Mouse (Mus musculus) lung, embryonic 14.5 days (tissue): ENCODE data around the gene Mab21l3. TPM values are rescaled to one million over a fixed set of nuclear protein-coding genes. Genes with fewer than 3 reads are reported as not detected.
A peak's percentile ranks its signal among the peaks of the same experiment; 100 is the strongest.

Experiments used
- ATAC-seq: fragments of 200-750 bp; cut with Nextera tagmentation; 2 replicates; pipeline ENCODE4 v1.8.0; 2017; ENCODE audit warnings: mild to moderate bottlenecking, moderate TSS enrichment, moderate library complexity; ENCODE audit not compliant: insufficient read depth
- DNase-seq: peaks from one replicate; pipeline ENCODE4 v3.0.0-alpha.2; 2015
- H3K27ac ChIP-seq: fragments of 300-500 bp; sonication (generic); 2 replicates; pipeline ENCODE4 v1.5.1; 2014; ENCODE audit warnings: low read depth, mild to moderate bottlenecking, moderate library complexity
- H3K27me3 ChIP-seq: fragments of 300-500 bp; sonication (generic); 2 replicates; pipeline ENCODE4 v1.6.1; 2014; ENCODE audit warnings: low read length, control low read depth; ENCODE audit not compliant: insufficient read depth
- H3K36me3 ChIP-seq: fragments of 300-500 bp; sonication (generic); 2 replicates; pipeline ENCODE4 v1.6.1; 2014; ENCODE audit warnings: control low read depth; ENCODE audit not compliant: insufficient read depth
- H3K4me1 ChIP-seq: fragments of 300-500 bp; sonication (generic); 2 replicates; pipeline ENCODE4 v1.6.1; 2014; ENCODE audit warnings: antibody characterized with exemption, control low read depth; ENCODE audit not compliant: insufficient read depth
- H3K4me2 ChIP-seq: fragments of 300-500 bp; sonication (generic); 2 replicates; pipeline ENCODE4 v1.6.1; 2014; ENCODE audit warnings: mild to moderate bottlenecking
- H3K4me3 ChIP-seq: fragments of 300-500 bp; sonication (generic); 2 replicates; pipeline ENCODE4 v1.5.1; 2014; ENCODE audit warnings: low read depth, low read length
- H3K9ac ChIP-seq: fragments of 300-500 bp; sonication (generic); 2 replicates; pipeline ENCODE4 v1.6.1; 2014
- H3K9me3 ChIP-seq: fragments of 300-500 bp; sonication (generic); 2 replicates; pipeline ENCODE4 v1.6.1; 2016; ENCODE audit warnings: low read depth, low read length, control low read depth
- CTCF ChIP-seq: IDR thresholded peaks from 2 replicates; pipeline ENCODE4 v1.5.1; 2016; ENCODE audit warnings: antibody characterized with exemption, low read depth
- WGBS: fragments of 180-500 bp; shearing (Covaris S2); extraction: QIAGEN DNeasy Blood & Tissue Kit; methylation state at CpG from one replicate; pipeline ENCODE4 v1.1.7; 2014; 5-methylcytosine and 5-hydroxymethylcytosine counted together
- polyA plus RNA-seq: library from polyadenylated mRNA; unstranded; fragments of >200 nt; fragmentation: Nextera tagmentation; extraction: Ambion mirVana; gene quantifications from 2 replicates; pipeline ENCODE4 v1.2.1, GENCODE M21; 2014

Mab21l3 gene
- polyA plus RNA-seq, 1 experiment from 2014 or later, result 0.12 TPM

DNA sequence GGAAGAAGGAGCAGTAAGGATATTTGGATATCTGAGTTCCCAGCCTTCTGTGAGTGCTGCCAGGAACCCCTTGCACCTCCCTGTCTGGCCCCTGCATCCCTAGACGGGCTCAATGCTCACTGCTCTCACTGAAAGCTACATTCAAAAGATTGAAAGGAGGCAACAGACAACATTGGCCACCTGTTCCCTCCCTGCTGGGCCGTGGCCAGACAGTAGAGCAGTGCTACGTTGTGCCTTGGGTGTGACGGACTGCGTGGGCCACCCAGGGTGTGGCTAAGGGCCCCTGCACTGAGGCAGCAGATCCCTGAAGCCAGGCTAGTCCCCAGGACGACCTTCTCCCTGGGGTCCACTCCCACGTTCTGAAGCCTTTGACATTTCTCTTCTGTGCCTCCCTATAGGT is 52.5 kb downstream of the Mab21l3 start:
- no peak overlapping the region for H3K4me2 ChIP-seq
- no peaks in the 10 kb centered on the region for H3K9me3 ChIP-seq
- H3K27me3 ChIP-seq, result no peaks in the 10 kb centered on the region
- no peak overlapping the region for H3K4me3 ChIP-seq
- H3K36me3 ChIP-seq, result no peaks in the 10 kb centered on the region
- peaks cover 33% of the 10 kb centered on the region for H3K4me1 ChIP-seq
- H3K27ac ChIP-seq, result no peak overlapping the region
- TF ChIP-seq CTCF, result no peak
- H3K9ac ChIP-seq, result no peak overlapping the region
- WGBS, result 18% methylated on average over 7 of the region's 7 CpGs
- DNase-seq (no peak), ATAC-seq (peak; percentile 22; the same call in 1 of the 2 replicates)

DNA sequence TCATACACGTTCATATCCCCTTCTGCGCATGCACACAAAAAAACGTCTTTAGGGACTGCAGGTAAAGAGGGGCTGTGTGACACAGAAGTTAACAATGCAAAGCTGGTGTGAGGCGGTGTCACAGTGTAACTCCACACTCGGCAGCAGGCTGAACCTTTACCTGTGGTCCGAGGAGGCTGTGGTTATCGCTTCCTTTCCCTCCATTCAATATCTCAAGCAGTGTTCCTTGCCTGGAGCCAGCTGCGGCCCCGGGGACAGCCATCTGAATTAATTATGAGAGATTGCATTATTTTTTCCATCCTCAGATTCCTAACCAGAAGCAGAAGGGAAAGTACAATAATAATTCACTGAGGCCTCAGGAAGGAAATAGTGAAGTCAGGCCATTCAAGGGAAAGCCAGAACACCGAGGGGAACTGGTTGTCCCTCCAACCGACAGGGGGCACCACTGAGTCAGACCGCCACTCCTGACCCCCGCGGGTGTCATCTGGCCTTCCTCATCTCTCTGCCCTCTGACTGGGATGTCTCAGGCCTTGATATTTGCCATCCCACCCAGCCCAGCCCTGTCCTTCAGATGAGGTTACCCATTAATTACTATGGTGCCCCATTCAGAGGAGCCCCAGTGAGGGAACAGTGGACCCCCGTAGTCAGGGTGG is 53.2 kb downstream of the Mab21l3 start:
- ATAC-seq (no peak), DNase-seq (no peak)
- H3K36me3 ChIP-seq, result no peaks in the 10 kb centered on the region
- H3K27me3 ChIP-seq, result no peaks in the 10 kb centered on the region
- H3K9me3 ChIP-seq, result no peaks in the 10 kb centered on the region
- no peak overlapping the region for H3K9ac ChIP-seq
- H3K4me3 ChIP-seq, result no peak overlapping the region
- peak; percentile 57 for TF ChIP-seq CTCF
- no peak overlapping the region for H3K4me2 ChIP-seq
- 73% methylated on average over 15 of the region's 15 CpGs for WGBS
- peaks cover 33% of the 10 kb centered on the region for H3K4me1 ChIP-seq
- no peak overlapping the region for H3K27ac ChIP-seq

DNA sequence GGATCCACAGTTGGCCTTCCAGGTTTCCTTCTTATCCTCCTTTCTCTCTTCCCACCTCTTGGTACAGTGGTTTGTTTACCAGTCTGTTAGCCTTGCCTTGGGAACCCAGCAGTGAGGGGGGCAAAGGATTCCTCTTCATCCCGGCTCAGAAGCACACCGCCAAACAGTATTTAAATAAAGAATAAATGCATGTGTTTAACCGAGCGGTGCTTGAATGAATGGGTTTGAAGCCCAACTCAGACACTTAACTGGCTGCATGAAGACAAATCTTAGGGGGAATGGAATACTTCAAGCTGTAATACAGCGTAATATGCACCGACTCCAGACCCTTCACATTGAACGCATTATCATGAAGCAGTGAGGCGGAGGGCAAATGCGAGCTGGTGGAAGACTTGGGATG is 54.1 kb downstream of the Mab21l3 start:
- no peaks in the 10 kb centered on the region for H3K9me3 ChIP-seq
- no peak overlapping the region for H3K27ac ChIP-seq
- H3K4me3 ChIP-seq, result no peak overlapping the region
- no peak for ATAC-seq
- no peaks in the 10 kb centered on the region for H3K27me3 ChIP-seq
- no peak overlapping the region for H3K9ac ChIP-seq
- H3K36me3 ChIP-seq, result no peaks in the 10 kb centered on the region
- H3K4me1 ChIP-seq, result peaks cover 28% of the 10 kb centered on the region
- H3K4me2 ChIP-seq, result no peak overlapping the region
- DNase-seq, result no peak
- WGBS, result 70% methylated on average over 9 of the region's 9 CpGs
- TF ChIP-seq CTCF, result no peak

DNA sequence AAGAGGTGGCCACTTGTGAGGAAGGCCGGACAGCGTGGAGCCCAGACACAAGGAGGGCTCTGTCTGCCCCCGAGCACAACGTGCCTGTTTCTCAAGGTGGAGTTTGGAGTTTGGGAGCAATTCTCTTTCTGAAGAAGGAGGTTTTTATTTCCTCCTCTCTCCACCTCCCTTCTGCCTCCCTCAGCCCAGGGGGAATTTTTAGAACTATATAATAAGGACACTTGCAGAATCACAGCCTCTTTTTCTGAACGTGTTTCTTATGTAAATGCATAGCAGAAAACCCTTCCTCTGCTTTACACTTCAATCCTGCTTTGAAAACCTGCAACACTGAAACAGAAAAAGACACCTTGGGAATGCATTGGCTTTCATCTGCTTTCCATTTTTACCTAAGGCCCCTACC is 54.7 kb downstream of the Mab21l3 start:
- TF ChIP-seq CTCF, result no peak
- H3K27me3 ChIP-seq, result no peaks in the 10 kb centered on the region
- no peak overlapping the region for H3K4me2 ChIP-seq
- no peak overlapping the region for H3K9ac ChIP-seq
- ATAC-seq, result no peak
- H3K36me3 ChIP-seq, result no peaks in the 10 kb centered on the region
- H3K4me3 ChIP-seq, result no peak overlapping the region
- H3K9me3 ChIP-seq, result no peaks in the 10 kb centered on the region
- peaks cover 22% of the 10 kb centered on the region for H3K4me1 ChIP-seq
- no peak overlapping the region for H3K27ac ChIP-seq
- no peak for DNase-seq
- WGBS, result 67% methylated on average over 5 of the region's 5 CpGs

DNA sequence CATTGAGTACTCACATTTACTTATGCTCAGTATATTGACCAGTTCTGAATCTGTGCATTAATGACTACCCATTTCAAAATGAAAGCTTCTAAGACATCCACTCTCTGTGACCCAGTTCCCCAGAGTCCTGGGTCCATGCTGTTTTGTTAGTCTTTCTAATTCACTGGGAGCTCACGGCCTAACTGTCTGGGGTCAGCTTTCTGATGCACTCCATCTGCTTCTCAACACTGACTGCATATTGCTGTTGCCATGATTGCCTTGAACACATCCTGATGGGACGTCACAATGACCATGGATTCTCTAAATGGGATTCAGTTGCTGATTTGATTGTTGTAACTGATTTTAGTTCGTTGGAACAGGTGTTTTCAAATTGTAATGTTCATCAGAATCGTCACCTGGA is 56.6 kb downstream of the Mab21l3 start:
- H3K27ac ChIP-seq, result no peak overlapping the region
- no peak overlapping the region for H3K9ac ChIP-seq
- TF ChIP-seq CTCF, result no peak
- 65% methylated on average over 4 of the region's 4 CpGs for WGBS
- peaks cover 7% of the 10 kb centered on the region; the same call in 1 of the 2 replicates for H3K4me1 ChIP-seq
- no peak for ATAC-seq
- no peak overlapping the region for H3K4me3 ChIP-seq
- no peak for DNase-seq
- H3K36me3 ChIP-seq, result no peaks in the 10 kb centered on the region
- no peak overlapping the region for H3K4me2 ChIP-seq
- H3K27me3 ChIP-seq, result no peaks in the 10 kb centered on the region
- H3K9me3 ChIP-seq, result no peaks in the 10 kb centered on the region

DNA sequence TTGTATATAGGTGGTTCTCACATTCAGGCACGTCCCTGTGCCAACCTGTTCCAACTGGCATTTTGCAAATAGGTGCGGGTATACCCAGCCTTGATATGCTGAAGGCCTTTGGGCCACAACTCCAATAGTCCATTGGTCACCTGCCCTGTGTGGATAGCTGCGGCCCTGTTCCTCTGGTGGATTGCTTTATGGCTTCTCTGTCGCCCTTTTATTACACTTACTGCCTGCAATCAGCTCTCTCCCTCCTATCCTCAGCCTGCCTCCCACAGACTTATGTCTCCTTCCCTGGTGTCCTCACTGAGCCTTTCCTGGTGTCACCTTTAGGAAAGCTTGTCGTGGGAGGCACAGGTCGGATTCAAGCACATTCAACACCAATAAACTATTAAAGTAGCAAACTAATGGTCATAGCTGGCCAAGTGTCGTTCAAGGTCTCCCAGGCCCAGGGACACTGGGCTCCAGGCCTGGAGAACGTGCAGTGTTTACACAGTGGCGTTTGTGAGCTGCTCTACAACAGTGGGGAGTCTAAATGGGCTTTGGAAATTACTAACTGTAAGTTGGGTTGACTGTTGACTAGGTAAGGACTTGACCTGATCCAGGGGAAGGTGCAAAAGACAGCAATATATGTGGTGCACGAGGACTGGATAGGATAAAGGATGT is 63.9 kb downstream of the Mab21l3 start:
- Histone ChIP-seq H3K27ac (no peak overlapping the region), H3K9me3 (no peaks in the 10 kb centered on the region), H3K4me2 (no peak overlapping the region), H3K4me1 (peaks cover 6% of the 10 kb centered on the region; the same call in 1 of the 2 replicates), H3K4me3 (no peak overlapping the region), H3K27me3 (no peaks in the 10 kb centered on the region), H3K9ac (no peak overlapping the region), H3K36me3 (no peaks in the 10 kb centered on the region)
- DNase-seq (no peak), ATAC-seq (no peak)
- TF ChIP-seq CTCF, result no peak
- WGBS, result 72% methylated on average over 10 of the region's 10 CpGs

DNA sequence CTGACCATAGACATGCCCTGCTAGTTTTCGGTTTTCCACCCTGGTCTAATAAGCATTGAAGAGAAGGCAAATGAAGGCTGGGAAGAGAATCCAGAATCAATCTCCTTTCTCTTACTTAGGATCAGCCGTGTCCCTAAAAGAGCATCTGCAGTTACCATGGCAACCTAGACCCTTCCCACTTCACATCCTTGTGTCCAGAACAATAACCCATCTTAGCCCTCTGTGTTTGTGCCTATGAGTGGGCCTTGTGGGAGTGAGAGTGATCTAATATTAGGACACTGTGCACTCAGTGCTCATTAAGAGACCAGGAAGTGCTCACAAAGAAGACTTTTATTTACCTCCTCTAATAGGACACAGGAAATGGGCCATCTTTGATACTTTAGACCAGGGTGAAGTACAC is 65.0 kb downstream of the Mab21l3 start:
- DNase-seq (no peak), ATAC-seq (no peak)
- Histone ChIP-seq H3K27ac (no peak overlapping the region), H3K4me3 (no peak overlapping the region), H3K27me3 (no peaks in the 10 kb centered on the region), H3K36me3 (no peaks in the 10 kb centered on the region), H3K4me2 (no peak overlapping the region), H3K4me1 (peaks cover 6% of the 10 kb centered on the region; the same call in 1 of the 2 replicates), H3K9ac (no peak overlapping the region), H3K9me3 (no peaks in the 10 kb centered on the region)
- TF ChIP-seq CTCF, result no peak
- WGBS, result 56% methylated on average over 2 of the region's 2 CpGs
